Mouse (Mus musculus) intestine, postnatal 0 days (tissue): ENCODE results near the gene Myo18b. TPM values are rescaled to one million over a fixed set of nuclear protein-coding genes. Genes with fewer than 3 reads are reported as not detected.

Experiments used
- ATAC-seq: fragments of 200-750 bp; cut with Nextera tagmentation; 2 replicates; pipeline ENCODE4 v1.8.0; 2017; ENCODE audit warnings: mild to moderate bottlenecking, moderate TSS enrichment, moderate library complexity
- H3K27ac ChIP-seq: fragments of 300-500 bp; sonication (generic); 2 replicates; pipeline ENCODE4 v1.5.1; 2014; ENCODE audit warnings: mild to moderate bottlenecking, low read depth, low read length, moderate library complexity
- H3K27me3 ChIP-seq: fragments of 300-500 bp; sonication (generic); replicated peaks from 2 replicates; pipeline ENCODE4 v1.6.1; 2014; ENCODE audit warnings: low read length, mixed read lengths; ENCODE audit not compliant: control insufficient read depth, insufficient read depth
- H3K36me3 ChIP-seq: fragments of 300-500 bp; sonication (generic); 2 replicates; pipeline ENCODE4 v1.6.1; 2014; ENCODE audit warnings: mild to moderate bottlenecking, moderate library complexity; ENCODE audit not compliant: control insufficient read depth, insufficient read depth
- H3K4me1 ChIP-seq: fragments of 300-500 bp; sonication (generic); replicated peaks from 2 replicates; pipeline ENCODE4 v1.6.1; 2014; ENCODE audit warnings: antibody characterized with exemption, low read length, mixed read lengths; ENCODE audit not compliant: control insufficient read depth, insufficient read depth
- H3K4me2 ChIP-seq: fragments of 300-500 bp; sonication (generic); replicated peaks from 2 replicates; pipeline ENCODE4 v1.6.1; 2014; ENCODE audit warnings: low read depth, mild to moderate bottlenecking, moderate library complexity
- H3K4me3 ChIP-seq: fragments of 300-500 bp; sonication (generic); 2 replicates; pipeline ENCODE4 v1.5.1; 2014; ENCODE audit warnings: low read depth, low read length
- H3K9ac ChIP-seq: fragments of 300-500 bp; sonication (generic); 2 replicates; pipeline ENCODE4 v1.6.1; 2014; ENCODE audit warnings: mild to moderate bottlenecking, low read depth, low read length
- H3K9me3 ChIP-seq: fragments of 300-500 bp; sonication (generic); 2 replicates; pipeline ENCODE4 v1.6.1; 2016; ENCODE audit warnings: mixed run types; ENCODE audit not compliant: control insufficient read depth
- CTCF ChIP-seq: sonication (generic); IDR thresholded peaks from 2 replicates; pipeline ENCODE4 v1.5.1; 2016; ENCODE audit warnings: low read depth, mild to moderate bottlenecking, control low read depth, antibody characterized with exemption, moderate library complexity
- WGBS: fragments of 180-500 bp; shearing (Covaris S2); extraction: QIAGEN DNeasy Blood & Tissue Kit; methylation state at CpG from one replicate; pipeline ENCODE4 v1.1.7; 2014; 5-methylcytosine and 5-hydroxymethylcytosine counted together
- polyA plus RNA-seq: library from polyadenylated mRNA; unstranded; fragments of >200 nt; fragmentation: Nextera tagmentation; extraction: Ambion mirVana; gene quantifications from 2 replicates; pipeline ENCODE4 v1.2.1, GENCODE M21; 2015

Myo18b gene
- polyA plus RNA-seq, 1 experiment from 2014 or later, result 0.09 TPM

GRCm38 (mm10) chr5:112663701-112664100 is 232.5 kb downstream of the Myo18b start:
- TF ChIP-seq CTCF, result no peak
- ATAC-seq, result no peak

GRCm38 (mm10) chr5:112660924-112661431 is 235.2 kb downstream of the Myo18b start:
- Histone ChIP-seq H3K9me3 (no peaks in the 10 kb centered on the region), H3K4me1 (no peaks in the 10 kb centered on the region), H3K4me3 (no peak overlapping the region), H3K4me2 (no peak overlapping the region; the same call in 1 of the 2 replicates), H3K27ac (no peak overlapping the region), H3K36me3 (no peaks in the 10 kb centered on the region), H3K27me3 (no peaks in the 10 kb centered on the region), H3K9ac (no peak overlapping the region)
- no peak for ATAC-seq
- 32% methylated on average over 10 of the region's 10 CpGs for WGBS
- peak; percentile 49 for TF ChIP-seq CTCF

More at GRCm38 (mm10) chr5:112663701-112664100, 232.5 kb downstream of the Myo18b start:
- no peaks in the 10 kb centered on the region for H3K27me3 ChIP-seq
- H3K36me3 ChIP-seq, result no peaks in the 10 kb centered on the region
- H3K9me3 ChIP-seq, result no peaks in the 10 kb centered on the region
- no peak overlapping the region for H3K27ac ChIP-seq
- H3K4me1 ChIP-seq, result no peaks in the 10 kb centered on the region
- 0% methylated on average over 1 of the region's 1 CpGs for WGBS
- H3K9ac ChIP-seq, result no peak overlapping the region
- H3K4me3 ChIP-seq, result no peak overlapping the region
- no peak overlapping the region for H3K4me2 ChIP-seq

GRCm38 (mm10) chr5:112659295-112659694 is 236.9 kb downstream of the Myo18b start:
- 42% methylated on average over 4 of the region's 4 CpGs for WGBS
- H3K4me2 ChIP-seq, result no peak overlapping the region
- no peak overlapping the region for H3K9ac ChIP-seq
- no peak for ATAC-seq
- H3K4me3 ChIP-seq, result no peak overlapping the region
- no peak for TF ChIP-seq CTCF
- H3K9me3 ChIP-seq, result no peaks in the 10 kb centered on the region
- H3K4me1 ChIP-seq, result no peaks in the 10 kb centered on the region
- peaks cover 4% of the 10 kb centered on the region; the same call in 1 of the 2 replicates for H3K27me3 ChIP-seq
- no peaks in the 10 kb centered on the region for H3K36me3 ChIP-seq
- H3K27ac ChIP-seq, result no peak overlapping the region

- no peak overlapping the region for H3K4me3 ChIP-seq
- WGBS, result 3% methylated on average over 6 of the region's 6 CpGs
- H3K4me2 ChIP-seq, result no peak overlapping the region
- TF ChIP-seq CTCF, result no peak
- H3K4me1 ChIP-seq, result no peaks in the 10 kb centered on the region
- no peak overlapping the region for H3K9ac ChIP-seq
- H3K27ac ChIP-seq, result no peak overlapping the region
- ATAC-seq, result no peak
- H3K27me3 ChIP-seq, result peaks cover 4% of the 10 kb centered on the region; the same call in 1 of the 2 replicates
- no peaks in the 10 kb centered on the region for H3K36me3 ChIP-seq
- H3K9me3 ChIP-seq, result no peaks in the 10 kb centered on the region
These were observed 239.4 kb downstream of the Myo18b start for GRCm38 (mm10) chr5:112656811-112657210.

GRCm38 (mm10) chr5:112655986-112656541 is 240.1 kb downstream of the Myo18b start:
- peaks cover 4% of the 10 kb centered on the region; the same call in 1 of the 2 replicates for H3K27me3 ChIP-seq
- H3K9me3 ChIP-seq, result no peaks in the 10 kb centered on the region
- H3K4me1 ChIP-seq, result no peaks in the 10 kb centered on the region
- H3K27ac ChIP-seq, result no peak overlapping the region
- 2% methylated on average over 15 of the region's 15 CpGs for WGBS
- no peak overlapping the region for H3K4me2 ChIP-seq
- ATAC-seq, result no peak
- H3K36me3 ChIP-seq, result no peaks in the 10 kb centered on the region
- no peak for TF ChIP-seq CTCF
- no peak overlapping the region for H3K9ac ChIP-seq
- no peak overlapping the region for H3K4me3 ChIP-seq

GRCm38 (mm10) chr5:112655529-112655928 is 240.6 kb downstream of the Myo18b start:
- TF ChIP-seq CTCF, result no peak
- H3K9ac ChIP-seq, result no peak overlapping the region
- ATAC-seq, result no peak
- no peak overlapping the region for H3K4me2 ChIP-seq
- H3K36me3 ChIP-seq, result no peaks in the 10 kb centered on the region
- H3K27ac ChIP-seq, result no peak overlapping the region
- WGBS, result 4% methylated on average over 14 of the region's 14 CpGs
- H3K4me3 ChIP-seq, result no peak overlapping the region
- peaks cover 4% of the 10 kb centered on the region; the same call in 1 of the 2 replicates for H3K27me3 ChIP-seq
- no peaks in the 10 kb centered on the region for H3K4me1 ChIP-seq
- no peaks in the 10 kb centered on the region for H3K9me3 ChIP-seq
